Mouse (Mus musculus) heart, postnatal 0 days (tissue): ENCODE results near the gene Hdac5.

ENCODE experiments used
- CTCF ChIP-seq: IDR thresholded peaks from 2 replicates; pipeline ENCODE4 v1.5.1; 2016; ENCODE audit warnings: antibody characterized with exemption, control low read depth, low read depth
- EP300 ChIP-seq: IDR thresholded peaks from 2 replicates; pipeline ENCODE4 v1.6.1; 2016; ENCODE audit warnings: antibody characterized with exemption, low read depth

GRCm38 (mm10) chr11:102196018-102196797 is 33.8 kb downstream of the Hdac5 start:
- TF ChIP-seq CTCF (no peak), EP300 (no peak)
